Mouse (Mus musculus): ENCODE measurements around the gene Klhl29. TPM values are rescaled to one million over a fixed set of nuclear protein-coding genes. Genes with fewer than 3 reads are reported as not detected.

Klhl29 gene
- total RNA-seq, 1 experiment, result 0.22 TPM

DNA sequence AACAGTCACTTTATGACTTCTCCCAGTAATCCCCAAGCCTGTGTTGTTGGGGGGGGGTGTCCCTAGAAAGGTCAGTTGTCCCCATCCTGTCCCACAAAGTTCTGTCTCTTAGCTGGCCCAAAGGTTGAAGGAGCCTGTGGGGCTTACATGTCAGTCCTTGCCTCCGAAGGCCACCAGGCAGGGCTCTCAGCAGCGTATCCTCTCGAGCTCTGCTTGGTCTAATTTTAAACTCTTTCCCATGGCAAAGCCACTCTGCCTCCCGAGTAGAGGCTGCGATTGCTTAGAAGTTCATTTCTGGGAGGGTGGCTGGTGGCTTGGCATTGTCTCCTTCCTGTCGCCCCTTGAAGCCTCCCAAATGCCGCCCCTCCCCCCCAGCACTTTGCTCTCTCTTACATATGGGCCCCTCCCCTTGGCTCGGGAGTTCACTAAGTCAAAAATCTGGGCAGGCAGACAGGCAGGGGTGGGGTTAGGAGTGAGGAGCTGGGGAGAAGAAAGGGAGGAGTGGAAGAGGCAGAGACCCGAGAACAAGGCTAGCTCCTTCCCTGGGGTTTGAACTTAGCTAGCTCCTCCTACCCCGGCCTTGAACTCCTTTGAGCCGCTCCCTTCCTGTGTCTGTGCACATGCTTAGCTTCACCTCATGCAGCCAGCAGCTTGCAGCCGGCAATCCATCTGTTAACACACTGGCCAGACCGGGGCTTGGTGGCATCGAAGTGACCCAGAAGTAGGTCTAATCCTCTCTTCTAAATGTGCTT lies 183.7 kb downstream of the Klhl29 start:
- peak overlapping the region; percentile 33; the same call in 1 of the 2 replicates for H3K9ac ChIP-seq (ENCODE audit: insufficient read depth, low read depth, low read length, poor library complexity, severe bottlenecking)
- H3K4me3 ChIP-seq (ENCODE audit: insufficient read depth in 1 of 2, low read depth in 1 of 2, low read length in 2 of 2, poor library complexity in 1 of 2, severe bottlenecking in 1 of 2), result peak overlapping the region in 1 of 2 experiments; percentile 24; a peak in 1 of 4 replicates
- H3K4me1 ChIP-seq (ENCODE audit: control insufficient read depth in 2 of 2, insufficient read depth in 2 of 2, low read length in 2 of 2, poor library complexity in 1 of 2), result peaks cover 3 to 8% of the 10 kb centered on the region in 2 experiments; a peak in 1 of 4 replicates
- in situ Hi-C loops (cut with MboI; ENCODE audit: low sequenced_read_pairs in 2 of 2, unreplicated experiment in 2 of 2), result no loop called here
- no peaks in the 10 kb centered on the region for H3K36me3 ChIP-seq (ENCODE audit: control insufficient read depth, insufficient read depth, low read length, poor library complexity, severe bottlenecking)
- no peak overlapping the region for H3K27ac ChIP-seq (ENCODE audit: insufficient read depth, low read depth, low read length, poor library complexity, severe bottlenecking)
- TF ChIP-seq ZNF384 (IDR thresholded peaks at IDR 0.05; ENCODE audit: low read depth, low read length), result no peak
- TF ChIP-seq ZC3H11A (IDR thresholded peaks at IDR 0.05; ENCODE audit: borderline replicate concordance, low read depth, low read length), result no peak
- no peak for TF ChIP-seq HCFC1 (IDR thresholded peaks at IDR 0.05; ENCODE audit: borderline replicate concordance, insufficient read depth, low read length)
- TF ChIP-seq CHD2 (IDR thresholded peaks at IDR 0.05; ENCODE audit: low read depth, low read length), result no peak
- TF ChIP-seq MAFK (IDR thresholded peaks at IDR 0.05; ENCODE audit: insufficient read depth, low read depth, low read length), result no peak
- peak; percentile 86 for DNase-seq (ENCODE audit: low read depth, low spot score)
- no peaks in the 10 kb centered on the region for H3K9me3 ChIP-seq (ENCODE audit: control insufficient read depth, insufficient read depth, low read depth, low read length)

DNA sequence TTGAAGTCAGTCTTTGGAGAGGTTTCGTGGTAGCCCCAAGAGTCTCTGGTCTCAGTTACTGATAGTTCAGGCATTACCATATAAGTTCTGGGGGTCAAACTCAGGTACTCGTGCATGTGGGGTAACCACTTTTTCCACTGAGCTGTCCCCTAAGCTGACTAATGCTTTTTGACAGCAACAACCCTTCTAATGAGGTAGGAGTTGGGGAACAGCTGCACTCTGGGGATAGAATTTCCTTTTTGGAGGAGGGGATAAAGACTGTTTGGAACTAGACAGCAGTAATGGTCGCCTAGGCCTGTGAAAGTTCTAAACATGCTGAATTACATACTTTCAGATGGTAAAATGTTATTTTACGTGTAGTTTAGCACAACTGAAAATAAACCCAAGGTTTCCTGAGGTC lies 184.3 kb downstream of the Klhl29 start:
- TF ChIP-seq CHD2 (IDR thresholded peaks at IDR 0.05; ENCODE audit: low read depth, low read length) (no peak), HCFC1 (IDR thresholded peaks at IDR 0.05; ENCODE audit: borderline replicate concordance, insufficient read depth, low read length) (no peak), ZC3H11A (IDR thresholded peaks at IDR 0.05; ENCODE audit: borderline replicate concordance, low read depth, low read length) (no peak), ZNF384 (IDR thresholded peaks at IDR 0.05; ENCODE audit: low read depth, low read length) (no peak), MAFK (IDR thresholded peaks at IDR 0.05; ENCODE audit: insufficient read depth, low read depth, low read length) (no peak)
- in situ Hi-C loops (cut with MboI; ENCODE audit: low sequenced_read_pairs in 2 of 2, unreplicated experiment in 2 of 2), result no loop called here
- no peak overlapping the region for H3K9ac ChIP-seq (ENCODE audit: insufficient read depth, low read depth, low read length, poor library complexity, severe bottlenecking)
- peaks cover 3 to 8% of the 10 kb centered on the region in 2 experiments; a peak in 1 of 4 replicates for H3K4me1 ChIP-seq (ENCODE audit: control insufficient read depth in 2 of 2, insufficient read depth in 2 of 2, low read length in 2 of 2, poor library complexity in 1 of 2)
- no peak overlapping the region for H3K4me3 ChIP-seq (ENCODE audit: insufficient read depth in 1 of 2, low read depth in 1 of 2, low read length in 2 of 2, poor library complexity in 1 of 2, severe bottlenecking in 1 of 2)
- no peak overlapping the region for H3K27ac ChIP-seq (ENCODE audit: insufficient read depth, low read depth, low read length, poor library complexity, severe bottlenecking)
- no peaks in the 10 kb centered on the region for H3K36me3 ChIP-seq (ENCODE audit: control insufficient read depth, insufficient read depth, low read length, poor library complexity, severe bottlenecking)
- no peaks in the 10 kb centered on the region for H3K9me3 ChIP-seq (ENCODE audit: control insufficient read depth, insufficient read depth, low read depth, low read length)
- DNase-seq (ENCODE audit: low read depth, low spot score), result no peak

DNA sequence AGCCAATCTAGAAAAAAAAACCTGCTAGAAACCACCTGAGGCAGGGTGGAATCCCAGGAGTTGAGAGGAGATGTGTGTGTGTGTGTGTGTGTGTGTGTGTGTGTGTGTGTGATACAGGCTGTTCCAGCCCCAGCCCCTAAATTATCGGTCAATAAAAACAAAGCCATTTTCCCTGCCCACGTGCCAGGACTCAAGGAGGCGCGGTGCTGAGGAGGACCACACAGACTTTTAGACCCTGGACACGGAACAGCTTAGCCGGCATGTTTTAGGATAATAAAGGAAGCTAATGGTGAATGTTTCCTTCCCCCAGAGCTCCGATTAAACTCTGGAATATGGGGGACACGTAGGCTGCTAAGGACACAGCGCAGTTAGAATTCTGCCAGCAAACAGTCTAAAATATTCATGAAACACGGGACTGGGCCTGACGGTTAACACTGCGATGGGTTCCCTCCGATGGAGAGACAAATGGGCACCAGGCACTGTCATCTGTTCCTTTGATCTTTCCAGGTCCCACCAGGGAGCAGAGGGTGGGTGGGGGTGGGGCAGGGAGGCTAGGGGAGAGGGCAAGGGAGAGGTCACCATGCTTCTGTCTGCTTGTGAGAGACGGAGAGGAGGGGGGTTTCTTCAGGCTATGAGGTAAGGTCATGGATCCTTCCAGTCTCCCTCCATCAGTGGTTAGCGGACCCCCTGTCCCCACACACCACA lies 185.9 kb downstream of the Klhl29 start:
- Histone ChIP-seq H3K4me1 (ENCODE audit: control insufficient read depth in 2 of 2, insufficient read depth in 2 of 2, low read length in 2 of 2, poor library complexity in 1 of 2) (peaks cover 3 to 8% of the 10 kb centered on the region in 2 experiments; a peak in 1 of 4 replicates), H3K36me3 (ENCODE audit: control insufficient read depth, insufficient read depth, low read length, poor library complexity, severe bottlenecking) (no peaks in the 10 kb centered on the region), H3K4me3 (ENCODE audit: insufficient read depth in 1 of 2, low read depth in 1 of 2, low read length in 2 of 2, poor library complexity in 1 of 2, severe bottlenecking in 1 of 2) (no peak overlapping the region), H3K9me3 (ENCODE audit: control insufficient read depth, insufficient read depth, low read depth, low read length) (no peaks in the 10 kb centered on the region), H3K27ac (ENCODE audit: insufficient read depth, low read depth, low read length, poor library complexity, severe bottlenecking) (no peak overlapping the region), H3K9ac (ENCODE audit: insufficient read depth, low read depth, low read length, poor library complexity, severe bottlenecking) (no peak overlapping the region)
- no peak for TF ChIP-seq MAFK (IDR thresholded peaks at IDR 0.05; ENCODE audit: insufficient read depth, low read depth, low read length)
- no peak for TF ChIP-seq CHD2 (IDR thresholded peaks at IDR 0.05; ENCODE audit: low read depth, low read length)
- TF ChIP-seq HCFC1 (IDR thresholded peaks at IDR 0.05; ENCODE audit: borderline replicate concordance, insufficient read depth, low read length), result no peak
- TF ChIP-seq ZC3H11A (IDR thresholded peaks at IDR 0.05; ENCODE audit: borderline replicate concordance, low read depth, low read length), result no peak
- TF ChIP-seq ZNF384 (IDR thresholded peaks at IDR 0.05; ENCODE audit: low read depth, low read length), result no peak
- no peak for DNase-seq (ENCODE audit: low read depth, low spot score)
- in situ Hi-C loops (cut with MboI; ENCODE audit: low sequenced_read_pairs in 2 of 2, unreplicated experiment in 2 of 2), result no loop called here

DNA sequence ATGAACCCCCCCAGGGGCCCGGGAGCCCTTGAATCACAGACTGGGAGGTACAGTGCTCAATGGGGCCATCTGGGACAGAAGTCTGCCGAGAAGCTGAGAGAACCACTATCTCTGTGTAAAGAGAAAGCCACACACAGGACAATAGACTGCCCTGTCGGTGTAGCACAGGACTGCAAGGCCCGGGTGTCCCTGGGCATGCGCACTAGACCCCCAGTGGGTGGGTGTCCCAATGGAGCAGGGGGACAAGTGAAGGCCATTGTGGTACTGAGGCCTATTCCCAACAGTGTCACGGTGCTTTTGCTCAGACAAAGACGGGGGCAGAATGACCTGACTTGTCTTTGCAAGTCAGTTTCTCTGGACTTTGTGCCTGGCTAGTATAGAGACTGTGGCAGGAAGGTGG lies 186.6 kb downstream of the Klhl29 start:
- TF ChIP-seq MAFK (IDR thresholded peaks at IDR 0.05; ENCODE audit: insufficient read depth, low read depth, low read length) (no peak), CHD2 (IDR thresholded peaks at IDR 0.05; ENCODE audit: low read depth, low read length) (no peak), ZNF384 (IDR thresholded peaks at IDR 0.05; ENCODE audit: low read depth, low read length) (no peak), HCFC1 (IDR thresholded peaks at IDR 0.05; ENCODE audit: borderline replicate concordance, insufficient read depth, low read length) (no peak), ZC3H11A (IDR thresholded peaks at IDR 0.05; ENCODE audit: borderline replicate concordance, low read depth, low read length) (no peak)
- Histone ChIP-seq H3K36me3 (ENCODE audit: control insufficient read depth, insufficient read depth, low read length, poor library complexity, severe bottlenecking) (no peaks in the 10 kb centered on the region), H3K27ac (ENCODE audit: insufficient read depth, low read depth, low read length, poor library complexity, severe bottlenecking) (no peak overlapping the region), H3K4me3 (ENCODE audit: insufficient read depth in 1 of 2, low read depth in 1 of 2, low read length in 2 of 2, poor library complexity in 1 of 2, severe bottlenecking in 1 of 2) (no peak overlapping the region), H3K9ac (ENCODE audit: insufficient read depth, low read depth, low read length, poor library complexity, severe bottlenecking) (no peak overlapping the region), H3K4me1 (ENCODE audit: control insufficient read depth in 2 of 2, insufficient read depth in 2 of 2, low read length in 2 of 2, poor library complexity in 1 of 2) (peaks cover 3 to 8% of the 10 kb centered on the region in 2 experiments; a peak in 1 of 4 replicates), H3K9me3 (ENCODE audit: control insufficient read depth, insufficient read depth, low read depth, low read length) (no peaks in the 10 kb centered on the region)
- in situ Hi-C loops (cut with MboI; ENCODE audit: low sequenced_read_pairs in 2 of 2, unreplicated experiment in 2 of 2), result no loop called here
- DNase-seq (ENCODE audit: low read depth, low spot score), result no peak

Data from ES-E14 (cell line).